Mouse (Mus musculus): ENCODE measurements at regions not wholly inside any gene's neighbourhood (a gene's known extent, or its start where the extent isn't known, plus 50 kb on each side); places are given as distances from the start of the nearest gene placed in this dataset.

DNA sequence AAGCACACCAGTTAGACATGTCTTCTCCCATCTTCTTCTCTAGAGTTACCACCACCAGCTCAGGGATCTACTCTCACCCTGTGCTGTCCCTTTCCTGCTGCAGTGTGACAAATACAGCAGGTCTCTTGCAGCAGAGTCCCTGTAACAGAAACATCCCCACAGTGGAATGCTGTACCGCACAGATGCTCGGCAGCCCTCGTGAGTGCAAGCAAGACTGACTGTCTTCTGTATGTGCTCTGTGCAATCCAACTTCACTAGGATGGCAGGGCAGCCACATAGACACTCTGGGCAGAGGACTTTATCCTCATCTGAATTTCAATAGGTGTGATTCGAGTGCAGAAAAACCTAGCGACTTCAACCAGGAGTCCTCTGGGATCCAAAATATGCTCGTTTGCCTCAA is 84.1 kb upstream of the Cxcl12 start:
- no peak for TF ChIP-seq CTCF (IDR thresholded peaks at IDR 0.05; ENCODE audit: extremely low read depth, insufficient read depth, insufficient read length, insufficient replicate concordance)
- no peak for TF ChIP-seq POLR2A (IDR thresholded peaks at IDR 0.05; ENCODE audit: low read depth, low read length)

Measured in spleen, adult 2 months (tissue).